In genomic region chr19:29376382-29376781, GRCm38 (mm10) we compare ENCODE assay signal across 43 mouse cellular contexts. TPM values are rescaled to one million over a fixed set of nuclear protein-coding genes. Genes with fewer than 3 reads are reported as not detected.
"Had no signal": no experiment of that assay in that cellular context is flagged by ENCODE, and none has a peak within 500 bp of the region (broad histone marks: within the 10 kb centered on the region; RNA-seq: fewer than 3 reads in every experiment).

No protein-coding gene starts in this region.

- H3K36me3 ChIP-seq: limb, embryonic 10.5 days; limb, embryonic 12.5 days; limb, embryonic 13.5 days; limb, embryonic 15.5 days; liver, embryonic 12.5 days; liver, embryonic 13.5 days; liver, embryonic 15.5 days; lung, embryonic 15.5 days; midbrain, embryonic 10.5 days; midbrain, embryonic 12.5 days; midbrain, embryonic 13.5 days; midbrain, embryonic 15.5 days; neural tube, embryonic 12.5 days had no signal

- H3K27ac ChIP-seq: limb, embryonic 10.5 days; limb, embryonic 12.5 days; limb, embryonic 13.5 days; limb, embryonic 15.5 days; liver, embryonic 12.5 days; liver, embryonic 13.5 days; liver, embryonic 14.5 days; liver, embryonic 15.5 days; lung, embryonic 15.5 days; macrophage; midbrain, embryonic 10.5 days; midbrain, embryonic 12.5 days; midbrain, embryonic 13.5 days; midbrain, embryonic 15.5 days; neural tube, embryonic 12.5 days had no signal

- H3K9ac ChIP-seq: limb, embryonic 12.5 days; limb, embryonic 13.5 days; limb, embryonic 15.5 days; liver, embryonic 12.5 days; liver, embryonic 13.5 days; liver, embryonic 14.5 days; liver, embryonic 15.5 days; liver, postnatal 0 days; lung, embryonic 14.5 days; lung, embryonic 15.5 days; midbrain, embryonic 12.5 days; midbrain, embryonic 13.5 days; midbrain, embryonic 15.5 days; neural tube, embryonic 12.5 days had no signal

- H3K4me2 ChIP-seq: limb, embryonic 12.5 days; limb, embryonic 13.5 days; limb, embryonic 15.5 days; liver, embryonic 11.5 days; liver, embryonic 12.5 days; liver, embryonic 13.5 days; liver, embryonic 15.5 days; lung, embryonic 14.5 days; lung, embryonic 15.5 days; midbrain, embryonic 12.5 days; midbrain, embryonic 13.5 days; midbrain, embryonic 15.5 days; neural tube, embryonic 12.5 days had no signal

- DNase-seq: left cerebral cortex, postnatal 4 days; liver; liver, embryonic 13.5 days; liver, postnatal 0 days; lung, adult 18-20 months; lung, adult 2 months; lung, embryonic 14.5 days; lung, postnatal 10 days; lung, postnatal 14 days; lung, postnatal 36 days; lung, postnatal 4 days; midbrain, embryonic 14.5 days had no signal

- ATAC-seq: liver, embryonic 12.5 days; liver, postnatal 0 days; lung, postnatal 0 days; midbrain, embryonic 13.5 days; midbrain, embryonic 15.5 days had no signal

- H3K27me3 ChIP-seq: limb, embryonic 12.5 days; limb, embryonic 13.5 days; limb, embryonic 15.5 days; liver, embryonic 12.5 days; liver, embryonic 13.5 days; liver, embryonic 15.5 days; lung, embryonic 15.5 days; megakaryocyte, embryonic 14.5 days; midbrain, embryonic 12.5 days; midbrain, embryonic 13.5 days; midbrain, embryonic 15.5 days; neural tube, embryonic 12.5 days had no signal

- H3K9me3 ChIP-seq: limb, embryonic 10.5 days; limb, embryonic 12.5 days; limb, embryonic 13.5 days; limb, embryonic 15.5 days; liver, embryonic 12.5 days; liver, embryonic 13.5 days; liver, embryonic 15.5 days; lung, embryonic 15.5 days; megakaryocyte, embryonic 14.5 days; midbrain, embryonic 10.5 days; midbrain, embryonic 12.5 days; midbrain, embryonic 13.5 days; midbrain, embryonic 15.5 days; neural tube, embryonic 12.5 days had no signal

- H3K4me3 ChIP-seq: limb, embryonic 10.5 days; limb, embryonic 12.5 days; limb, embryonic 13.5 days; limb, embryonic 15.5 days; liver, embryonic 12.5 days; liver, embryonic 13.5 days; liver, embryonic 15.5 days; lung, embryonic 15.5 days; megakaryocyte, embryonic 14.5 days; midbrain, embryonic 10.5 days; midbrain, embryonic 12.5 days; midbrain, embryonic 13.5 days; midbrain, embryonic 15.5 days; myocyte; neural tube, embryonic 12.5 days had no signal

- H3K4me1 ChIP-seq: limb, embryonic 10.5 days; limb, embryonic 15.5 days; lung, embryonic 15.5 days; midbrain, embryonic 10.5 days; midbrain, embryonic 15.5 days; neural tube, embryonic 12.5 days had no signal

RNA-seq across cellular contexts. Expression of gene Cd274, which starts 9.1 kb away (rescaled TPM):
- polyA plus RNA-seq: limb, embryonic 11.5 days had no signal

RNA-seq across cellular contexts. Expression of gene Pdcd1lg2, which starts 34.3 kb away (rescaled TPM):
- total RNA-seq: left cerebral cortex, postnatal 10 days; megakaryocyte progenitor cell, adult 5-6 weeks; megakaryocyte-erythroid progenitor cell, adult 5-6 weeks had no signal
- polyA plus RNA-seq: limb, embryonic 10.5 days; limb, embryonic 11.5 days; limb, embryonic 12.5 days; limb, embryonic 13.5 days; limb, embryonic 14.5 days; limb, embryonic 15.5 days; liver, embryonic 11.5 days; liver, embryonic 15.5 days; liver, postnatal 0 days; lung, embryonic 14.5 days; lung, embryonic 16.5 days; midbrain, embryonic 10.5 days; midbrain, embryonic 12.5 days; midbrain, embryonic 14.5 days; midbrain, embryonic 15.5 days; myocyte; neural tube, embryonic 11.5 days; neural tube, embryonic 12.5 days had no signal

RNA-seq across cellular contexts. Expression of gene Rln1, which starts 41.9 kb away (rescaled TPM):
- total RNA-seq: liver, adult 2 months; megakaryocyte progenitor cell, adult 5-6 weeks; megakaryocyte, adult 5-6 weeks; megakaryocyte-erythroid progenitor cell, adult 5-6 weeks; monocyte, adult 5-6 weeks had no signal
- polyA plus RNA-seq: limb, embryonic 11.5 days; limb, embryonic 13.5 days; liver, adult 2 months; liver, embryonic 11.5 days; liver, embryonic 12.5 days; liver, embryonic 13.5 days; liver, embryonic 14.5 days; liver, embryonic 15.5 days; liver, embryonic 16.5 days; liver, postnatal 0 days; lung, adult 2 months; lung, embryonic 14.5 days; lung, embryonic 15.5 days; macrophage; myocyte had no signal

RNA-seq across cellular contexts. Expression of gene Insl6, which starts 51.2 kb away (rescaled TPM):
- total RNA-seq: left cerebral cortex, postnatal 14 days; left cerebral cortex, postnatal 4 days; midbrain, postnatal 0 days had no signal
